Mouse (Mus musculus) frontal cortex, postnatal 10 days (tissue): Measurements from ENCODE around the gene Scmh1.
"Not testable (repeated sequence)": the region's sequence is repeated elsewhere in the genome, so short reads cannot be mapped to it uniquely, and the experiment has no call there.

Experiments
- DNase-seq, 2 experiments: peaks; one replicate each; pipeline ENCODE4 v3.0.0; 2022; ENCODE audit warnings: low spot score in 2 of 2, mixed read lengths in 1 of 2

The Scmh1 gene

DNA sequence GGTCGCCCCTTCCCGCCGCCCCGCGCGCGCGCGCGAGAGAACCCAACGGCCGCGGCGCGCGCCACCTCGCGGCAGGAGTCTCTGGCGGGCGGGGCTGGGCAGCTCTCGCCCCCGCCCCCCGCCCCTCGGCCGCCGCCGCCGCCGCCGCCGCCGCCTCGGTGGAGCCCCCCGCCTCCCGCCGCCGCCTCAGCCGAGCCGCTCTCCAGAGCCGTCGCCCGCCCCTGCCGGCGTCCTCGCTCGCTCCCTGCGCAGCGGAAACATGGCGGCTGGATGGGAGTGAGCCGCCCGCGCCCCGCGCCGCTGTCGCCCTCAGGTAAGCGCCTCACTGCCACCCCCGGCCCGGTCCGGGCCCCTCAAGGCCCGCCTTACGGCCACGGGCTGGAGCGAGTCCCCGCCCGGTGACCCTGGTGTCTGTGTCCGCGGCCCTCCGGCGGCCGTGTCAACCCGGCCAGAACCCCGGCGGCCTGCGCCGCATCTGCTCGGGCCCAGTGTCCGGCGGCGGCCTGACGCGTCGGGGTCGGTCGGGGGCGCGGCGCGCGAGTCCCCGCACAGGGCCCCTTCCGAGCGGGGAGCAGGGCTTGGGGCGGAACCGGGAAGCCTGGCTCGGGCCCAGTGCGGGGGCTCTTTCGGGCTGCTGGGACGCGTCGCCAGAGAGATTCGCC lies at the start of gene Scmh1:
Gene Scmh1 (plus strand): TSS at position 138 of the 662 bp plus-strand sequence.
- peak; percentile 42 to 73 for DNase-seq

DNA sequence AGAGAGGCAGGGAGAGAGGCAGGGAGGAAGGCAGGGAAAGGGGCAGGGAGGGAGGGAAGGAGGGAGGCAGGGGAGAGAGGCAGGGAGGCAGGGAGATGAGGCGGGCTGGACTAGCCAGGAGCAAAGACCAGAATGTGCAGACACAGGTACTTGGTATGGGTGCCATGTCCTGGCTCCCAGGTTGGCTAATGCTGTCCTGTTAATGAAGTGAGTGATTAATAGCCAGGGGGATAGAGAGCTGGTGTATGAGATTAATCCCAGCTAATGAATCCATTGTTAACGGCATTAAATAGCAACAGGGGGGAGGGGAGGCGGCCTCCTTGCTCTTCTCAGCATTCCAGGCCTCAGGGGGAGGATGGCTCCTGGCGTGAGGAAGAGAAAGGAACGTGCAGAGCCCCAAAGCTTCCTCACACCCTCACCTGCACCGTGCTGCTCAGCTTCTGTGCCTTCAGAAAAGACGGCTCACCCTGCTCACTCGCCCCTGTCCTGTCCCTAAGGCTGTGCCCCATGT lies 45.0 kb upstream of the Scmh1 start:
- DNase-seq, result no peak

DNA sequence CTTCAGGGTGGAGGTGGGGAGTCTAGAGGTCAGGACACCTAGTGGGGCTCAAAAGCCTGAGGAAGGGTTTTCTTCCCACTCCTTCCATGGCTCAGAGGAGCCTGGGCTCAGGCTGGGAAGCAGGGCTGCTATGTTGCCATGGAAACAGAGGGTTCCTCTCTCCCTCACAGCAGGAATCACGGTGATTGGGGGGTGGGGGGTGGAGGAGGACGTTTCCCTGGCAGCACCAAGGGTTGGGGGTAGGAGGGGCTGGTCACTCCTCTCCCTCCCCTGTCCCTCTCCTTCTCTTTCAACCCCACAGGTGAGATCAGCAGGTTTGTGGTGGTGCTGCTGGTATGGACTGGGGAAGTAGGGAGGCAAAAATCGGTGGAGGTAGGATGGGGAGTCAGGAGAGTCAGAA lies 40.4 kb upstream of the Scmh1 start:
- DNase-seq, result peak; percentile 33 to 49

DNA sequence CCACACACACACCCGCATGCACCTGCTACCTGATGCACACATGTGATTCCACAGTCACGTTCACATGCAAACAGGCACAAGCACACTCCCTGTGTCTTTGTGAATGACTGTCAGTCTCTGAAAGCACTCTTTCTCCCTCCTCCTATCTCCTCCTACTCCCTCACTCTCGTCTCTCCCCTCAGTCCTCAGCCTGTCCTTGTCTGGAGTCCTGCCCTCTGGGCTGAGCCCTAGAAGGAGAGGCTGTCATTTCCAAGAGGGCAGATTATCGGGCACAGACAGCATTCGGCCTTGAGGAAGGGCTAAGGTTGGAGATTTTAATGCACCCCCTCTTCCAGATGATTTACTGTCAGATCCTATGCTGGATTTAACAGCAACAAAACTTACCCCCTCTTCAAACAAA lies 39.6 kb upstream of the Scmh1 start:
- DNase-seq, result no peak

DNA sequence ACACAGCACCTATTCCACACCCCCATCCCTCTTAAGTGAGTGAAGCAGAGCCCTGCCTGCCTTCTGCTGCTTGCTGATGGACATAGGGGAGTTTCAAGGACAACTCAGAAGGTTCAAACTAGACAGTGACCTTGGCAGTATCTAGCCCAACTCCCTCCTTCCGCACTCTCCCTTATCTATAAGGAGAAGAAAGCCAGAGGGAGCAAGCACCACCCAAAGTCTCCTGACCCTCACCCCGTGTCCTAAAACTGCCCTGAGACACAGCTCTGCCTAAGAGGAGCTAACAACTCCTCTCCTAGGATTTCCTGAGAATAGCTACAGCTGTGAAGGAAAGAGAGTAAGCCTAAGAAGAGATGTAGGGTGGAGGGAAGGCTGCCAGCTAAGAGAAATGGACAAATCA lies 37.0 kb upstream of the Scmh1 start:
- DNase-seq, result no peak

DNA sequence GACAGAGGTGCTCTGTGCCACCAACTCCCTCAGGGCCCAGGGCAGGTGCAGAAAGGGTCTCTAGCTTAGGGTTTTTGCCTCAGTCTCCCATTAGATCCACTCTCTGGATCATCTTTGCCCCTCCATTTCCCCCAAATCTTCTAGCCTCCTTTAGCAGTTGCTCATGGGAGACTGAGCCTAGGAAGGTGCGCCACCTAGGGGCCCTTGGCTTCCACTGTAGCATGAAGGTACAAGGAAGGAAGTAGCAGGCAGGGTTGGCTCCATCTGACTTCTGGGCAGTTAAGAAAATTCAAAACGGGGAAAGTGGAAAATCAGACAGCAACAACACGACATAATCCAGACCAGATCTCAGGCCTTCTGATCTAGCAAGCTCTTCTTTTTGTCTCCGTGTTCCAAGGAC lies 36.4 kb upstream of the Scmh1 start:
- peak; percentile 36 to 64 for DNase-seq

DNA sequence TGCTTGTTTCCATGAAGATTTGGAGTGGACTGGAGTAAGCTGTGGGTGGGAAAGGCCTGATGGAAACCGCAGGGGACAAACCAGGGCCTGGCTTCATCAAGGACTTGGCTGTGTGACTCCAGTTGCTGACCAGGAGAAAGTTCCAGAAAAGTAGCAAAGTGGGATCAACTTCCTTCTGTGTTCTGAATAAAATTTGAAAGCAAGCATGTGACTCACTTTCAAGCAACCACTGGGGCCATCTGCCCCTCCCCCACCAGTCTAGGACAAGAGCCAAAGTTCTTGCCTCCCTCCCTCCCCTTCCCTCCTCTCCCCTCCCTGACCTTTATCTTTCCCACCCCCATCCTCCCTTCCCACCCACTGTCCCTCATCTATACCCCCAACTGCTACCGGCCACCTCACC lies 35.9 kb upstream of the Scmh1 start:
- DNase-seq, result no peak

DNA sequence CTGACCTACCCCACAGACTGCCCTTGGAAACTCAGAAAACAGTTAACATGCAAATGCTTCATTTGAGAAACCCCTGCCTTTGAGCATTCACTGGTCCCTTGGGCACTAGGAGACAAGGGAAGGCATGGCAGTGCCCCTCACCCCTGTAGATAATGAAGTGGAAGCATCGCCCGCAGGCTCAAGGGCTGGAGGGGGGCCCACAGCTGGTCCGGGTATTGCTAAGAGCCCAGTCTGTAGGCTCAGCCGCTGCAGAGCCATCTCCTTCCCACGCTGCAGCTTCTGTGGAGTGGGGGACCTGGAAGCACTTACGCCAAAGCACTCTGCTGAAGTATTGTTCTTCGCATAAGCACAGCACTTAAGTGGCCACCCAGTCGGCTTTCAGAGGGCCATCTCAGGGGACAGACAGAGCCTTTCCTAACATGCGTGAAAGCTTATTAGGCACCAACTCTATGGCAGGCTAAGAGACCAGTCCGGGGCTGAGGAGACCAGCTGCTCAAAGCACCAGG lies 35.2 kb upstream of the Scmh1 start:
- DNase-seq, result no peak

DNA sequence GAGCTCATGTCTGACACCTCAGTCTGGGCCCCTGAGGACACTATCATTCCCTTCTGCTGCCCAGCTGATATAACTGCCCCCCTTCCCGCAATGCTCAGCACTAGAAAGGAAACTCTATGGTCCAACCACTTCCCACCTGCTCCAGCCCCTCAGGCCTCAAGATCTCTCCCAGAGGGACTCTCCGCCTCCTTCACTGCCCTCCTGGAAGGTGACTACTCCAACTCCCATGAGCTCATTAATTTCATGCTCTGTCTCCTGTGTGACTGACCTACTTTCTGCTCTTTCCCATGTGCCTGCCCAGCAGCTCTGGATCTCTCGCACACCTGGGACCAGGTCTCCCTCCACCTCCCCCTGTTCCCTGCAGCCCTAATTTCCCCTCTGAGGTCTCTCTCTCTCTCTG lies 32.2 kb upstream of the Scmh1 start:
- no peak for DNase-seq

DNA sequence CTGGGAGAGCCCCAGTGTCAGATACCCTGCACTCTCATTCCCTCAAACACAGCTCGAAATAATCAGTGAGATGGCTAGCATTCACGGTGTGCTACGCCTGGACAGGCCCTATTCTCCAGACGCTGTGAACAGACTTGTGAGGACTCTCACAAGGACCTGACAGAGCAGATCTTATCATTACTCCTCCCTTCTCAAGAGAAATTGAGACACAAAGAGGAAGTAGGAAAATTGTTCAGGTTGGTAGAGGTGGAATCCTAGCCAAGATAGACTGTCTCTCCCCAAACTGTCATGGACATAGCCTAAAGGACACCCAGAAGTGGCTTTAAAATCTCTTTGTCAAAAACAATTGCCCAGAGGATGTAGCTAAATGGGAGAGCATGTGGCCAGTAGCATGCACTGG lies 31.3 kb upstream of the Scmh1 start:
- no peak for DNase-seq

DNA sequence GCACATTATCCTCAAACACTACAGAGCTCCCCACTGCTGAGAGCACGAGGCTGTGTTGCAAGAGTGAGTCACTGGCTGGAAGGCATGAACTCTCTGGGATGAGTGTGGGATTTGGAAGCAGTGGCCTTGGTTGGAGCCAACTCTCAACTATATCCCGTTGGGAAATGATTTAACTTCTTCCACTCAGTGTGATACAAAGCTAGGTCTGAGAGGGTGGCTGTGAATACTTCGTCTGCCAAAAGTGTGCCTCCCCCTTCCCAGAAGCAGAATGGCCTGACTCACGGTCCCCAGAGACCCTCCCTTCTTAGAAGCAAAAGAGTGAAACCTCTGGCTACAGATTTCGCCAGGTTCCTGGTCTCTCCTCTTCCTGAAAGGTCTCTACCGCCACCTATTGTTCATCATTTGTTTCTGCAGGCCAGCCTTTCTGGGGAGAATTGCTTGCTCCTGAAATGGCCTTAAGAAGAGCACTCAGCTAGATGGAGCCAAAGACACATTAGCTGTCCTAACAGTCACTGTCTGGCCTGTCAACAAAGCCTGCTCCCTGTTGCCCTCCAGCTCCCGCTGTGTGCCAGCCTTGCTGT lies 24.2 kb upstream of the Scmh1 start:
- peak; percentile 39 to 68 for DNase-seq

DNA sequence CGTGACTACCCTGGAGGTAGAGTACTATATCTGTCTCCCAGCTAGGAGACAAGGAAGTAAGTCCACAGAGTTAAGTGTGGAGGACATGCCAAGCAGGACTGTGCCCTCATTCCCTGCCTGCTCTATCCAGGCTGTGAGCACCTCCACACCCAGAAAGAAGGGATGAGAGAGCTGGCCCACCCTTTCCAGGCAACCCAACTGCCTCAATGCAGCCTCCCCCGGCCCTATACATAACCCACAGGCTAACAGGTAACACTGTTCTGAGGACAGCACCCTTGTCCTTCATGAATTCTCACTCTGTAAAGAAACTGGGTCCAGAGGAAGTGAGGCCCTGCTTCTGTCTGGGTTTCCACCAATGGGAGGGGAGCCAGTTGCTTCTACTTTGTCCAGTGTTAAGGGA lies 19.6 kb upstream of the Scmh1 start:
- no peak for DNase-seq

DNA sequence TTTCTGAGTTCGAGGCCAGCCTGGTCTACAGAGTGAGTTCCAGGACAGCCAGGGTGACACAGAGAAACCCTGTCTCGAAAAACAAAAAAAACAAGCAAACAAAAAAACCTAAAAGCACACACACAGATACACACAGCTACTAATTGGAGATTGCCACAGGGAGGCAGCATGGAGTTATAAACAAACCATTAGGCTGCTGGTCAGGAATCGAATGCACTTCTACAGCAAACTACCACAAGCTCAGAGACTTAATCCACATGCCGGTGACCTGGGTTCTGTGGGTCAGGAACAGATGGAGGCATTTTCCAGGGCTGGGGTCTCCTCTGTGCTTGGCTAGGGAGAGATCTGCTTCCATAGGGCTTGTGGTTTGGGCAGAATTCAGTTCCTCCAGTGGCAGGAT lies 17.6 kb upstream of the Scmh1 start:
- DNase-seq, result no peak

DNA sequence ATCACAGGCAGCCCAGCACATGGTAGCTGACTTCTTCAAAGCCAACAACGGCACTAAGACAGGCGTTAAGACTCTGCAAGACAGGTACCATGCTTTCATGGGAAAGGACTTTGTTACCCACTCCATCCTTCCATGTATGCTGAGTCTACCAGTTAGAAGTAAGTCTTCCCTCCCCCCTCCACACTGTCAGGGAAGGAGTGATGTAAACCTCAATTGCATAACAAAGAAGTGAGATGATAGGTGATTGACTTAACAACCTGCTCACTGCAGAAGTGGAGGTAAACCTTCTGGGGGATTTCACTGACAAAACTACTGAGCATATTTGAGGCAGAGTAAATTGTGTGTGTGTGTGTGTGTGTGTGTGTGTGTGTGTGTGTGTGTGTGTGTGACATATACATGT lies 17.1 kb upstream of the Scmh1 start:
- no peak for DNase-seq

DNA sequence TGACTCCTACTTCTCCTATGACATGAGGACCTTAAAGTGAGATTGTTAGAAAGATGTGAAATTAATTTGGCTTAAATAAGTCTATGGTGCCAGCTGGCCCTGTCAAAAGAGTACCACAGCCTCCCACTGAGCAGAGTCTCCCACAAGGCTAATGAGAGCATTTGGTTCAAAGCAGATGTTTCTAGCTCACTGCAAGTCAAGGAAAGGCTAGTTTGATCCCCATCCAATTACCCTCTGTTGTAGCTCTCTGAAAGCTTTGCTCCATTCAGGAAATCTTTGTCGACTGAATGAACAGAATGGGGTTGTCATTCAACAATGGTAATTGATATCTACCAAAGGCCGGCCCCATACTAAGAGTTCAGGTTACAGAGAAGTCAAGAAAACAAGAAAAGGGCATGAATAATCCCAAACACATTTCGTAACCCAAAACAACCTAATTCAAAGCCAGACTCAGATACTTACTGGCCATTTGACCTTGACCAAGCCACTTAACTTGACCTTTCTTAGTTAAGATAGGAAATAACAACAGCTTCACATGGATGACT lies 16.0 kb upstream of the Scmh1 start:
- DNase-seq, result no peak

DNA sequence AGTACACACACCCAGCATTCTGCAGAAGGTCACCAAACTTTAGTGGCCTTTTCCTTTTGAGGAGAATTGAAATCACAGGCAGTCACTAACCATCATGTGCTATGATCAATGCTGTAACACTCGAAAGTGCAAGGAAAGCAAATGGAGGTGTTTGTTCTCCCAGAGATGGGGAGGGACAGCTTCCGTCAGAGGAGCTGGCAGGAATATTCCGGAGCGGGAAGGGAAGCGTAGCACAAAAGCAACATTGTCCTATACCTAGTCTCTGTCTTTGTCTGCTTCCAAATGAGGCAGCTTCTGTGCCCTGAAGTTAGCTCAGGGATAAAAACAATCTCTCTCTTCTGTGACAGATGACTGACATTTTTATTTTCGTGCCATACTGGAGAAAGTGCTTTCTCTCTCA lies 15.5 kb upstream of the Scmh1 start:
- DNase-seq, result no peak

DNA sequence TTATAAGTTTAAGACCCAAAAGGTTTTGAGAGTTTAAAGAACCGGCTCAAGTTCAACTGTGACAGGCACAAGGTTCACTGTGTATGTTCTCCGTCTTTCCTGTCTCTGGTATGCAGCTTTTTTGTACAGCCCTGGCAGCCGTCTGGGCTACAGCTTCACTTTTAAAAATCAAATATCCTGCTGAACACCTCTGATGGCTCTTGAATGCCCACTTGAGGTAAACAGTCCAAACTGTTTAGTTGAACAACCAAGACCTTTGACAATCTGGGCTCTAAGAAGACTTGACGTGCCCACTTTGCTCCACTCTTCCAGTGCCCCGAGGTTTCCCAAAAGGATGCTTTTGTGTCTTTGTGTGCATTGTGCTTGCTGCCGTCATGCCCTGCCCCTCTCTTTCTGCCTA lies 13.5 kb upstream of the Scmh1 start:
- no peak for DNase-seq

DNA sequence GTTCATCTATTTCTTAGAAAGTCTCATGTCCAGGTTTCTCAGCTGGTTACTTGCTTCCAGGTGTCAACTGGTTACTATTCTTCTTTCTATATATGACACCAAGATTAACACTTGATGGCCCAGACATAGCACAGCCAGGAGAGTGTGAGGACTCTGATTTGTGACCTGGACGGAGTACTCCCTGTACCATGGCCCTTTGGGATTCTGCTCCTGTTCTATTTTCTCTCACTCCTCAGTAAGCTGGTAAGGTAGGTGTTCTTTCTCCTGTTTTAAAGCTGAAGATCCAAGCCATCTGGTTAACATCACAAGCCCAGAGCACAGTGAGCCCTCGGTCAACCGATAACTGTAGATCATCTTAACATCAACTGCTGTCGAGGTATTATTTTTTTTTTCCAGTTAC lies 12.7 kb upstream of the Scmh1 start:
- no peak for DNase-seq

DNA sequence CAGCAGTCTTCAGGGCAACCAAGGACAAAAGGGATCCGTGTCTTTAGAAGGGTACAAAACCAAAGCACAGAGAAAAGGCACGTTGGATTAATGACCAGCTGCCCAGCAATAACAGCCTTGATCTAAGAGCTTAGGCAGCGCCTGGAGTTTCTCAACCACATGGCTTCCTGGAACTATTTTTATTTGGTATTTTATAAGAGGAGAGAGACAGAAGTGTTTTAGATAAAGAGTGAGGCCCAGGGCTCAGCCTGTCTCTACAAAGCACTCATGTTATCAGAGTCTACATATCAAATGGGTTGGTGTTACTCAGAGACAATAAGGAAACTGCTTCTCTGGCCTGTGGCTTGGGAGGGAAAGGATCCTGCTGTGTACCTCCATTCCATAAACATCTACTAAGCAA lies 12.3 kb upstream of the Scmh1 start:
- no peak for DNase-seq

DNA sequence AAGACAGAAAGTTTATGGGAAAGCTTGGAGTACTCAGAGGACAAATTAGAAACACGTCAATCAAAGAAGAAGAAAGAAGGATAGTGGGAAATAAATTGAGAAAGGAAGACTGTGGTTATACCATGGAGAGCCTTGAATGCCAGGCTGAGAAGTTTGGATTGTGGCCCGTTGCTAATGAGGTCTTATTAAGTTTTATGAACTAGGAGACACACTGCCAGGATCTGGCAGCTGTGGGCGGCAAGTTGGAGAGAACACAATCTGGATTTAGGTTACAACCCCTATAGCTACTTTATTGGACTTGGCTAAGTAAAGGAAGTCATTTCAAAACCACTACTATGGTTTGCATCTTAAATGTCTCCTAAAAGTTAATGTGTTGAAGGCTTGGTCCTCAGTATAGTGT lies 4.8 kb upstream of the Scmh1 start:
- DNase-seq, result no peak

DNA sequence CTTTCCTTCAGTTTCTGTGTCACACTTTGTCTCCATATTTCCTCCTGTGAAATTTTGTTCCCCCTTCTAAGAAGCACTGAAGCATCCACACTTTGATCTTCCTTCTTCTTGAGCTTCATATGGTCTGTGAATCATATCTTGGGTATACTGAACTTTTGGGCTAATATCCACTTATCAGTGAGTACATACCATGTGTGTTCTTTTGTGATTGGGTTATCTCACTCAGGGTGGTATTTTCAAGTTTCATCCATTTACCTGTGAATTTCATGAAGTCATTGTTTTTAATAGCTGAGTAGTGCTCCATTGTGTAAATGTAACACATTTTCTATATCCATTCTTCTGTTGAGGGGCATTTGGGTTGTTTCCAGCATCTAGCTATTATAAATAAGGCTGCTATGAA lies 3.0 kb upstream of the Scmh1 start:
- not testable (repeated sequence) for DNase-seq

DNA sequence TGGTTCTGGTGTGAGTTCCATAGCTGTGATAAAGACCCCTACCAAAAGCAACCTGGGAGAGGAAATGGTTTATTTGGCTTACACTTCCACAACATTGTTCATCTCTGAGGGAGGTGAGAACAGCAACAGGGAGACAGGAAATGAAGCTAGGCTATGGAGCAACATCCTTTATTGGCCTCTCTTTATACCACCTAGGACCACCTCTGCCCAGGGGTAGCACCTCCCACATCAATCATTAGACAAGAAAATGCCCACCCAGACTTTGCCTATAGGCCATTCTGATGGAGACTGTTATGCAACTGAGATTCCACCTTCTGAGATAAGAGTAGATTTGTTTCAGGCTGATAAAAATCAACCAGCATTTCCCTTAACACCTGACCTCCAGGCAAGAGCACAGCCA lies 834 bp upstream of the Scmh1 start:
- DNase-seq, result no peak

DNA sequence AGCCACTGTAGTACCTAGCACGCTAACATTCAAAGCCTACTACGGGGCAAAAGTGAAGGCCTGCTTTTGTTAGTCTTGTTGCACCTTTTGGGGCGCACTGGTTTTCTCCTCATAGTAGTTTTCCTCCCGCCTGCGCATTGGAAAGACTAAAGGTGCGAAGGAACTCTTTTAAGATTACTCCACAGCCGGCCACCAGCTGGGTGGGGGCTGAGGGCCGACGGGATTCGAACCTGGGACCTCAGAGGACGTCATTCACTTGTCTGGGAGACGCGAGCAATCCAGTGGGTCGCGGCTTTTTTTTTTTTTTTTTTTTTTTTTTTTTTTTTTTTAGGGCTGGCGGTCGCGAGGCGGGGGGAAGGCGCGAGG lies 320 bp upstream of the Scmh1 start:
- peak; percentile 38 to 48 for DNase-seq
